Mouse (Mus musculus) heart, adult 9 months (tissue): ENCODE measurements around the gene Ly75.

Experiments used
- DNase-seq, 2 experiments: peaks; one replicate each; pipeline ENCODE4 v3.0.0; 2022; ENCODE audit warnings: low spot score in 2 of 2

Gene Ly75

DNA sequence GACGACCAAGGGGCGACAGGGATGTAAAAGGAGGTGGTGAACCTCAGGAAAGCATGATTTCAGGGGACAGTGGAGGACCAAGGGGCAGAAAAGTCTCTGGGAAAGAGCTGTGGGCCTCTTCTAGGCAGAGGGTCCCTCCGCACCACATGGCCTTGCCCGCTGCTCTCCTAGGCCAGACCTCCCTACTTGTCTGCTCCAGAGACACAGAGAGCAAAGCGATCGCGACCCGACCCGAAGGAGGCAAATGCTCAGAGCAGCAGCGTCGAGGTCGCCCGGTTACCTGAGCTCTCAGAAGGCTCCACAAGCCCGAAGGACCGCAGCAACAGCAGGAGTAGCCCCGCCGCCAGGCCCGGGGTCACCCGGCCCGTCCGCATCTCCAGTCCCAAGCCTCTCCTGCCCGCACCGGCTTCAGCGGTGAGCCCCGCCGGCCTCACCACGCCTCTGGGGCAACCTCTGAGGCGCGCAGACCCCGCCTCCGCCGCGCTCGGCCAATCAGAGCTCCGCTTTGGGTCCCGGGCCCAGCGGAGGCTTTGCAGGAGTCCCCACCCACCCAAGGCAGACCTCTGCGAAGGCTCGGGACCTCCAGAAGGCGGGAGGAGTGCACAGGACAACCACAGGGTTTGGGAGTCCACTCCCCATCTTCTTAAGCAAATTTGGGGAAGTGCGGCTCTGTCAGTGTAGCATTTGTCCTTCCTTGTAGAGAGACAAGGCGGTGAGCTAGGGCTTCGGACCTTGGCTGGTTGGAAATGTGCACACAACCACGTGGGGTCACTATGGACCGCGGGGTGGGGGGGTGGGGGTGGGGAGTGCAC, at the start of gene Ly75:
Ly75 (minus strand) TSS at position 446 of the 812 bp plus-strand sequence.
- DNase-seq, result peak; percentile 76 to 78

DNA sequence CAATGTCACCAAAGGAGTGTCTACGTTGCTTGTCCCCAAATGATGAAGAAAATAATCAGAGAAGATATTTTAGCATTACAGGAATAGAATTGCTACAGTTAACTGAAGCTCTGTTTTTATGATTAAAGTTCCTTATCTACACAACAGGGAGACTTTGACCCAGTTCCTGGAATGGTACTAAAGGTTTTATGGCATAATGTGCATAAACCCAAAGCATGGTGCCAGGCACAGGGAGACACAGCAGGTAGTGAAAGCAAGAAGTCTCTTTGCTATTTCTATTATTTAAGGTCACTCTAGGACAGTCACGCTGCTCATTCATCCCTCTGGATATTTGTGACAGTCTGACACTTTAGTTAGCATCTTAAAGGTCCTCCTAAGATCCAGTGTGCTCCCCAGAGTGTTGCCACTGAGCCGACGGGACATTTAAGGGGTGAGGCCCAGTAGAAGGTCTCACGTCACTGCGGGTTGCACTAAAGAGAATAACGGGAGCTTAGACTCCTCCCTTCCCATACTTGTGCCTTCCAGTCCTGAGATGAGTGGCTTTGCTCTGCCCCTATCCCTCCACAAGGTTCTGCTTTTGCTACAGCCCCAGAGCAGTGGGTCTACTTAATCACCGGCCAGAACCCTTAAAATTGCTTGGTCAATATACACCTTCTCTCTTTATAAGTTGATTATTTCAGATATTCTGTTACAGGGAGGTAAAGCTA, 47.4 kb upstream of the Ly75 start:
- DNase-seq, result no peak

DNA sequence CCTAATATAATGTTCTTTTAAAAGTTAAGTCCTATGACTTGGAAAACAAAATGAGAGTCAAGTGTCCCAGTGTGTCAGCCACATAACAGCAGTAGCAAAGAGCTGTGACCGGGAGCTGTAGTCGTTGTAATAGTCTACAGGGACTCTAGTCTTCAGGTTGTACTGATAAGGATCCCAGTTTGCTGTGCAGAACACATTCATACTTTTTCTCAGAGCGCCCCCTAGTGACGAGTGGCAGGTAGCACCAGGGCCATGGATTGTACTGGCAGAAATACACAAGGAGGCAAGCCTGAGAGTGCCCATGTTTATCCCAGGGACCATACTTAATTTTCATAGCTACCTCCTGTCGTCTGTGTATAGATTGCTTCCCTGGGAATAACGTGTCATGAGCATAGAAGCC, 35.0 kb upstream of the Ly75 start:
- peak; percentile 23 to 59 for DNase-seq

DNA sequence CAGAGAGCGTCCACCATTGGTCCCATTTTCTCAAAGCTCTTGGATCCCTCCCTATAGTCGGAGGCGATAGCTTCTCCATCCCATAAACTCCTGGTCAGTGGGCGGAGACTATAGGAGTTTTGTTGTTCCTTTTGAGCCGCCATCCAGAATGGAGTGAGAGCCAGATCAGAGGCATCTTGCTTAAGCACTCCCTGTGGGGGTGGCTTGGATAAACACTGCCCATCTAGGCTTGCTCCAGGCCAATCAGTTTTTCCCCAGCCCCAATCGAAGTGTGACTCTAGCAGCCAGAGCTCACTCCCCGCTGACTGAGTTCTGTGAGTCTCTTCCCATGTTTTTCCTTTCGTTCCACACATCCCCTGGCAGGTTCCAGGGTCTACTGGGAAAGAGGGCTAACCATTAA, 31.2 kb upstream of the Ly75 start:
- DNase-seq, result no peak

DNA sequence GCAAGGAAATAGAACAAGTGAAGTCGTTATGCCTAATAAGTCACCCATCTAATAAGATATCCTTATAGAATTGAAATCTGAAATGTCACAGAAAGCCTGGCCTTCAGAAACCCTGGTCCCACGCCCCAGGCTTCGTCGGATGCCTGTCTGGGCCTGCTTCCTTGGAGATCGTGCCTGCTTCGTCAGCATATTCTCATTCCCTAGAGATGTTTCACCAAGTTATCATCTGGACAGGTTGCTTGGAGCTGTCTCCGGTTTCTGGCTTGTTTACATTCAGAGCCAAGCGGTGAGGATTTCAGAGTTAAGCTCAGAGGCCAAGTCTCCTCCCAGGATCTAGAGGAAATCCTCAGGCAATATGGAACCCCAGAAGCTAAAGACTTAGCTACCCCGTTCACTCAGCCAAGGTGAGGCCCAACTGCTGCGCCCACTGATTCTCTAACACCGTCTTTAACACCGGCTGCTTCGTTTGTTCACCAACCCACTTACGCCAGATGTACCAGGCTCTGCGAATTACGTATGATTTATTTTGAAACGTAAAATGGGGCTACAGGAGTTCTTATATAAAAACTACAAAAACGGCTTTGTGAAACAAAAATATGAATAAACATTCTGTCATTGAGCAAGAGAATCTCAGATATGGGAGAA, 30.0 kb upstream of the Ly75 start:
- no peak for DNase-seq

DNA sequence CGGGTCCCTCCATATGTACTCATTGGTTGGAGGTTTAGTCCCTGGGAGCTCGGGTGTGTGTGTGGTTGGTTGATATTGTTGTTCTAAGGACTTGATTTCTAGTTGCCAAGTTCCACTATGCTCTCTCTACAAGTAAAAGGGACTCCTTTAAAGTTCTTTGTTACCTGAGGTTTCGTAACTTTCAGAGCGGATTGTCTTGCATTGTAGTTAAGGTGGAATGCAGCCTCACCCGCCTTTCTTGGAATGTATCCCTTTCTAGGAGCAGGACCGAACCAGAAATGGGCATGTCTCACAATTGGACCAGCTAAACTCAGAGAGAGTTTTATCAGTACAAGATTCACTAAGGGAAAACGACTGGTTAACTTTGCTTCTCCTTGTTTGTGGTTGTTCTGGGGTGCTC, 28.1 kb upstream of the Ly75 start:
- DNase-seq, result no peak

DNA sequence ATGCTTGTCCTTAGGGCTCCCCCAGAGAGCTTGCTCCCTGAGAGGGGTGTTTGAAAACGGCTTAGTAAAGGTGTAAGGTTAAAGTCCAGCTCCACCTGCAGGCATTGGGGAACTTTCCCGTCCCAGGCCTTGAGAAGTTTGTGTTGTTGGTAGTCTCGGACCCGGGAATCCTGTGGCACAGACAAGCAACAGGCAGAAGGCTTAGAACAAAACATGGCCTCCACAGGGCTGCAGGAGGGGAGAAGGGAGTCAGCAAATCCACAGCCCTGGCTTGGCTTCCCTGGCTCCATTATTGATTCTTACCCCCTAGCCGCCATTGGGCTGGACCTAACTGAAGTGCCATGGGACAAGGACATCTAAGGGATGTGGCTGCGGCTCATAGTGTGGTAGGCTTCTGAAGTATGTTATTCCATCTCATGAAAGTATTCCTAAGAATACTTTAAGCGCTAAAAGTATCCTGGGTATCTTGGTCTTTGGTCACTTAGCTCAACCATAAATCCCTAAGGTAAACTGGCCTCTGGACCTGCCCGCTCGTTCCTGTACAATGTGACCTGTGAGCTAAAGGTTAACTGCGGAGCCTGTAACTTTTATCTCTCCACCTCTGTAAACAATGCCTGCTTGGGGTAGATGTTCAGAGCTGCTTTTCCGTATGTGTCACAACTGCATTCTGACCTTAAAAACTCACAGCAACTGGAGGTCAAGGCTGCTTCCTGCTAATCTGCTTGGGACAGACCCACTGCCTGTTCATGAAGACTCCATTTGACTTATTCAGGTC, 27.1 kb upstream of the Ly75 start:
- DNase-seq, result no peak

DNA sequence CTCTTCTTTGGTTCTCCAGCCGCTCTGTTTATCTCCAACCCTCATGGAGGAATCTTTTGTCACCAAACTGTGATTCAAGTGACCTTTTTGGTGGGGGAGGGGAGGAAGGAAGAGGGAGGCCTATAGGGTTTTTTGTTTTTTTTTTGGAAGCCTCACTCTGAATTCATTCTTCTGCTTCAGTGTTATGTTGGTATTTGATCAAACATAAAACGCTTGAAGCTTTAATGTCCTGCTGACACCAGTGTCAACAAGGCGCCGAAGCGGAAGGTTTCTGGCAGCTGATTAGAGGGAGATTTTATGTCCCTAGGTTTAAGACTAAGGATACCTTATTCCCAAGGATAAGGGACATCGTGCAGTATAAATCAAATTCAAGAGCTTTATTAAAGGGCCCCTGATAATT, 26.1 kb upstream of the Ly75 start:
- DNase-seq, result no peak

DNA sequence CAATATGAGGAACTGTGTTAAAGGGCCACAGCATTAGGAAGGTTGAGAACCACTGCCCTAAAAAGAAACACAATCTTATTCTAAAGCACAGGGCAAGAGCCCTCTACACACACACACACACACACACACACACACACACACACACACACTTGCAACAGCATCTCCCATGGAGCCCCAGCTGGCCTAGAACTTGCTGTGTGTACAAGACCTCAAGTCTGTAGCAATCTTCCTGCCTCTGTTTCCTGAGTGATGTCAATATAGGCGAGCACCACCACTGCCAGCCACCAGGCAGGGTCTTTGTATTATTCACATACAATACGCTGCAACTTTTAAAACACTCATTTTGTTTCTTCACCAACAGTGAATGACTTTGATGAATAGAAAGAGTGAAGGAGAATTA, 24.3 kb upstream of the Ly75 start:
- DNase-seq, result no peak

DNA sequence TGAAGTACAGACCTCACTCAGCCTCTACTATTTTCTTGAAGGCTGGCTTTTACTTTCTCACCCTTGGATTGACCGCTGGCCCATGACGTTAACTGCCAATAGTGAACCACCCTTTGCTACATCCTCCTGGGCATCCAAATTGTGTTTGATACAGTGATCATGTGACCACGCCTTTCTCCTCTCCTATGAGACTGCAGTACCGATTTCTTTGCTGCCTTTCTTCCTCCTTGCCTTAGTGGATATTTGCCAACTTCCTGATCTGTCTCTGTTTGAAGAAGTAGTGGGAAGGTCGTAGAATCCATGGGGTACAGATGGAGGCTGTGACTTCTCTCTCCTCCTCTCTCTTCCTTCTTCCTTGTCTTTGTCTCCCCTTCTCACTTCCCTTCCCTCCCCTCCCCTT, 22.3 kb upstream of the Ly75 start:
- no peak for DNase-seq

DNA sequence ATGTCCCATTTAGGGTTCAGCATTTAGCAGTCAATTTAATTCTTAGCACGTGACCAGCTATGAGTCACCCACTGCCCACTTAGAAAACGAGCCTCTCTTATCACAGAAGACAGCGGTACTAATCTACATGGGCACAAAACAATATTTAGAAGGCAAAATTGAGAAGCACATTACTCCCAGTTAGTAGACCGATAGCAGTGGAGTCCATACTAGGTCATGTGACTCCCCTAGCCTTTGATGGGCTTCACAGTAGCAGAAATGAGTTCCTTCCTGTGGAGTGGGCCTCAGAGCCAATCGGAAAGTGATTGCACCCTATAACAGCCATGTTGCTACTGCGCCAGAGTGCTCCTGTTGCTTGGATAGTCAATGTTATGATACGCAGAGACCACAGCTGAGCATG, 21.7 kb upstream of the Ly75 start:
- no peak for DNase-seq

DNA sequence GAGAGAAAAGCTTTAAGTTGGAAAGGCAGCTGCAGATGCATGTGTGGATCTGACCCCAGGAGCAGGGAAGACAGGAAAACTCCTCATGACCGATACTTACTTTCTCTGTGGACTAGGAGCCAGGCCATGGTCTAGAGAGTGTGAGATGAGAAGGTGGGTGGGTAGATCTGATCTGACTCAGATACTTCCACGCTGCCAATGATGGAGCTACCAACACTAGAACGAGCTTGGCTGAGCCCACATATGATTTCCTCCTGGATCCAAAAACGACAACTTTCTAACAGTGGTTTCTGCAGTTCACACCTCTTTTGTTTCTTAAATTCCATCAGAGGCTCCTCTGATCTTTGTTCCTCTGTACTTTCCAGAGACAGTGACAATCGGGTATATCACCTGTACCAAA, 18.6 kb upstream of the Ly75 start:
- DNase-seq, result no peak

DNA sequence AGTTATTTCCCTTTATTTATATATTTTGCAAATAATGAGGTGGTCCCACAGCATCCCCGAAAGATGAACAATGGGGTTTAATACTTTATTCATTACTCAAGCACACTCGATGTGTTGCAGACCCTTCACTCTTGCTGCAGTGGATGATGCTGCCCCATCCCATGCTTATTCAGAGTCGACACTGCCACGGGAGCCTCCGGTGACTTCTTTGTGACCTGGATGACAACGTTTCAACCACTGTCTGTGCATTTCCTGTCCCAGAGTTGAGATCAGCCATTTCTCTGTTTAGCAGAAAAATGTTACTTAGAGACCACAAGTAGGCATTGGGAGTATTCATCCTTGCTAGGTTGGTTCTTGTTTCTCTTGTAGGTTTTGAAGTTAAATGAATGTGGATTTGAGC, 10.7 kb upstream of the Ly75 start:
- DNase-seq, result no peak

DNA sequence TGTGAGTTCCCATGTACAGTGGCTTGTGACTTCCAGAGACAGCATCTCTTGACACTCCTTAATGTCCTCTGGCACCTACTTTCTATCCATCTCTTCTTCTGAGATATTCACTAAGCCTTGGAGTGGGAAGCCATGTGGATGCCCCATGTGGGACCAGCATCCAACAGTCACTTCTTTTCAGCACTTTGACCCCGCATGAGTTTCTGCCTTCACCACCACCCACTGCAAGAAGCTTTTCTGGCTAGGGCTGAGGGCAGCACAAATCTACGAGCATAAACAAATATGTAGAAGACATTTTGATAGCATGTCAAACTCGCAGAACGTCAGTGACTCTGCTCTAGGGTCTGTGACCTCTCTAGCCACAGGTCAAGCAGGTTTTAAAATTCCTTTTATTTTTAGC, 9.2 kb upstream of the Ly75 start:
- DNase-seq, result no peak

DNA sequence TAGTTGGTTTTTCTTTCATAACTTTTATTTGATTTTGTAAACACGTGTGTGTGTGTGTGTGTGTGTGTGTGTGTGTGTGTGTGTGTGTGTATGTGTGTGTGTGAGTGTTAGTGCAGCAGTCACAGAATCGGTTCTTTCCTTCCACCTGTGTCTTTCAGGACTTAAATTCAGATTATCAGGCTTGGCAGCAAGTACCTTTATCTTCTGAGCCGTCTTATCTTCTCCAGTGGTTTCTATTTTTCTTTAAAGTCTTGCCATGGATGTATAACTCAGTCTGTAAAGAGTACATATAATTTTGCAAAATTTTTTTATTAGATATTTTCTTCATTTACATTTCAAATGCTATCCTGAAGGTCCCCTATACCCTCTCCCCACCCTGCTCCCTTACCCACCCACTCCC, 4.3 kb upstream of the Ly75 start:
- no peak for DNase-seq

DNA sequence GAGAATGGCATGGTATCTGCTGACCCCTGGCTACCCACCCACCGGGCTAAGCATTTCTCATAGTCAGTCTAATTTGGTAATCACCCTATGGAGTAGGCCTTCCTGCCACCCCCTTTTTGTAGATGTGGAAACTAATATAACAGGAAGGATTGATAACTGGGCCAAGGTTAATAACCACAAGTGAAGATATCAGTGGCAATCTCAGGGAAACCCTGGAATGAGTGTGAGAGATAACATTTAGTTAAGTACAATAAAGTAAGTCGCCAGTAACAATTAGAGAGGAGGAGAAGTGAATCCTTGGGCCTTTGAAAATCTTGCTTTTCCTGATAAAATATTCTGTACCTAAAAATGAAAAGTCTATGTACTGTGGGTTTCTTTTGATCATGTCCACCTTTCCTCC, 3.7 kb upstream of the Ly75 start:
- no peak for DNase-seq

DNA sequence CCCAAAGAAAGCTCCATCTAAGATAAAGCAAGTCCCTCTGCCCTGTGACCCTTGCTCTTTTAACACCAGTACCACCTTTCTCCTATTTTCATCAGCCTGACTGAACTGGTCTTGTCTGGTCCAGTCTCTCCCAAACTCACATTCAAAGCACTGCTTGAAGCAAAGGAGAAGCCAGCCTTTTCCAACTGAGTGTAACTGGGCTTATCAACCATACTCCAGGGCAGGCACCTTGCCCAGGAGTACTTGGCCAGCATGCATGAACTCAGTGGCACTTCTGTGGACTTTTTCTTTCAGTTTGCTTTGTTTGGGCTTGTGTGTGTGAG, 1.6 kb upstream of the Ly75 start:
- peak; percentile 36 to 50 for DNase-seq

DNA sequence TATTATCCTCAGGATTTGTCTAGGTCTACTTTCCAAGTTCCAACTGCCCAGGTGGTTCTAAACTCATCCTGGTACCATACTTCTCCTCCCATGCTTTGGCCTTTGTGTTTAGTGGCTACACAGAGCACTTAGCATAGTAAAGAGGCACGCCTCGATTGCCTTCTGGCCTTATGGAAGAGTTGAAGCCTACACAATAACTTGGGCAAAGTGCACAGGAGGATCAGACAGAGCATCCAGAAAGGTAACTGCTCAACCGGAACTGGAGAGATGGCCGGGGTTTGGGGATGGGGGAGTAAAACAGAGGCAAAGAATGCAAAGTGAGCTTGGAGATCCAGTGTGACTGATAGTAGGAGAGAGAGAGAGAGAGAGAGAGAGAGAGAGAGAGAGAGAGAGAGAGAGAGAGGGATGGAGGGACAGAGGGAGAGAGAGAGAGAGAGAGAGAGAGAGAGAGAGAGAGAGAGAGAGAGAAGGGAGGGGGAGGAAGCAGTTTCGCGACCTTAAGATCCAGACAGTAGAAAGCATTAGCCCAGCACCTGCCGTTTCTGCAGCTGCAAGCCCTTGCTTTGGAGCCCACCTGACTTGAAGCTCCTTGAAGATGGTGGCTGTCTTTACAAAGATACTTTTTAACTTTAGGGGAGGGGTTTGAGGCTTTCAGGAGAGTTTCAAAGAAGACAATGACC, 1.1 kb upstream of the Ly75 start:
- DNase-seq, result no peak

DNA sequence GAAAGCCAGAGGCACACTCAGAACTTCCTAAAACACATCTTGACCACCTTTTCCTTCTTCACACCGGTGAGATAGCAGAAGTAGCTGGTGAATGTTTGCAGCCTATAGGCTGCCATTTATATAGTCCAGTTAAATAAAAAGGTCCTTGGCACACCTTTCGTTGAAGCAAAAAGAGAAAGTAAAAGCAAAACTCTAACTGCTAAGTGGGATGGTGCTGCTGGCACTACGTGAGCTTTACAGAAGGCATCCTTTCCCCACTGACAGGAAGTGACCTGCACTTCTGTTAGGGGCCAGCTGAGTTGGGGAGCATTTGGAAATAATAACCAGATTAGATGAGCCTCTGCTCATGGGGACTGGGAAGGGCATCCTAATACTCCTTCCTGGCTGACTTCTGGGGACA, 757 bp downstream of the Ly75 start:
- no peak for DNase-seq

DNA sequence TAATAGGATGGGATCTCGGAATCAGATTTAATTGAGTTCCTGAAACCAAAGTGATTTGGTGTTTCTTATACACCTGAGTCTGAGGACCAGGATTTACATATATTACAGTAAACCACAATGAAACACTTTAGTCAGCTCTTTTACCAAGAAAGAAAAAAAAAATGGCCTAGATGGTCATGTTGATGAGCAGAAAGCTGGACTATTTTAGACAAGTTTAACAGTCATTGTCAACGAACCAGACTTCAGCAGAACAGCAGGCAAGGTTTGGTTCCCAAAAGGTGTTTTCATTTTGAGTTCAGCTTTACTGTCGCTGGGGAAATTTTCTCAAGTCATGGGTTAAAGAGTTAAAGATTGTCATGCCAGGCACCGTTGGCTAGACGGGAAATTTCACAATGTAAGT, 5.8 kb downstream of the Ly75 start:
- no peak for DNase-seq

DNA sequence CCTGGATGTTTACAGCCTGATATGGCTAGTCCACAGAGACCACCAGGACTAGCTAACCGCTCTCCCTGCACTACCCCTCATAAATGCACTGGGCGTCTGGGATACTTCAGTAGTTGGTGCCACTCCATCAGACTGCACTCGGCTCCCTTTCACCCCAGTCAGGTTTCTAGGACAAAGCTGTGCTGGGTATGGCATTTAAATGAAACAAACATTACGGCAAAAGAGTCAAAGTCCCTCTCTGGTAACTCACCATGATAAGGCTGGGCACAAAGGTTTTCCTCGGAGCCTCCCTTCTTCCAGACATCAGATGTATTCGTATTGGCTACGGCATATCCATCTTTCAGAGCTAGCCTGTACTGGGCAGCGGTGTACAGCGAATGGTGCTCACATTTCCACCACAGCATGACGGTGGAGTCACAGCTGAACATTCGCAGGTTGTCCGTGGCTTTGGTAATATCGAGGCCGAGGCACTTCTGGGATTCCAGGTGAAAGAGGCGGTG, 7.4 kb downstream of the Ly75 start:
- DNase-seq, result no peak

DNA sequence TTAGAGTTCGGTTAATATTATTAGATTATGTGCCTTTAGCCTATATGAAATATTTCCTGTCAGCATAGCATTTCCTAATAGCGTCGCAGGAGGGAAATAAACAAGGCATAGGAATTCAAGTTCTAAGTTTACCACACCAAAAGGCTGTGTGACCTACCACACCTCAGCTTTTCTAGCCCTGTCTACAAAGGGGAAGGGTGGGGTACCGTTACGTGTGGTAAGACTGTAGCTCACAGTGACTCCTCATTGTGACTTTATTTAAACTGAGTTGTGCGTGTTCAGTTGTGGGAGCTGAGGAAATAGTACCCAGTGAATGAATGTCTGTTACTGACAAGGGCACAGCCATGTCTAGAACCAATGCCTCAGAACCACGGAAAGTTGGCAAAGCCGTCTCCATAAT, 8.0 kb downstream of the Ly75 start:
- no peak for DNase-seq
